Mouse (Mus musculus): ENCODE results near the gene Atf2. TPM values are rescaled to one million over a fixed set of nuclear protein-coding genes. Genes with fewer than 3 reads are reported as not detected.
"Not testable (repeated sequence)": the region's sequence is repeated elsewhere in the genome, so short reads cannot be mapped to it uniquely, and the experiment has no call there.

Gene Atf2
- polyA plus RNA-seq, 1 experiment, result 41.4 TPM

DNA sequence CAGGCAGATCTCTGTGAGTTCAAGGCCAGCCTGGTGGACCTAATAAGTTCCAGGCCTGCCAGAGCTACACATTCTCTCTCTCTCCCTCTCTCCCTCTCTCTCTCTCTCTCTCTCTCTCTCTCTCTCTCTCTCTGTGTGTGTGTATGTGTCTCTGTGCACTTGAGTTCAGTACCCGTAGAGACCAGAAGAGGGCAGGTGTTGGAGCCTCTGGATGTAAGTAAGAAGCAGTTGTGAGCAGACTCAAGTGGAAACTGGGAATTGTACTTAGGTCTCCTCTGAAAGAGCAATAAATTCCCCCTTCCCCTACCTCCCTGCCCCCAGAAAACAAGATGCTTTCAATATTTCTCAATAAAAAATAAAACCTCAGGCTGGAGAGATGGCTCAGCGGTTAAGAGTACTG is 11.1 kb upstream of the Atf2 start:
- no peaks in the 10 kb centered on the region for H3K27me3 ChIP-seq (ENCODE audit: control insufficient read depth, insufficient read depth, low read length)
- no peak overlapping the region for H3K4me3 ChIP-seq (ENCODE audit: control insufficient read depth, low read depth, low read length)
- H3K4me1 ChIP-seq (ENCODE audit: control insufficient read depth, insufficient read depth, low read length), result no peaks in the 10 kb centered on the region
- no peak for TF ChIP-seq POLR2A (IDR thresholded peaks at IDR 0.05; ENCODE audit: control insufficient read depth, low read depth, low read length)
- TF ChIP-seq CTCF (IDR thresholded peaks at IDR 0.05; ENCODE audit: control insufficient read depth, insufficient read depth, insufficient replicate concordance, low read depth, low read length), result no peak
- H3K27ac ChIP-seq (ENCODE audit: control insufficient read depth, insufficient read depth, low read depth, low read length), result no peak overlapping the region
- H3K36me3 ChIP-seq (ENCODE audit: control insufficient read depth, insufficient read depth, low read length), result no peaks in the 10 kb centered on the region

DNA sequence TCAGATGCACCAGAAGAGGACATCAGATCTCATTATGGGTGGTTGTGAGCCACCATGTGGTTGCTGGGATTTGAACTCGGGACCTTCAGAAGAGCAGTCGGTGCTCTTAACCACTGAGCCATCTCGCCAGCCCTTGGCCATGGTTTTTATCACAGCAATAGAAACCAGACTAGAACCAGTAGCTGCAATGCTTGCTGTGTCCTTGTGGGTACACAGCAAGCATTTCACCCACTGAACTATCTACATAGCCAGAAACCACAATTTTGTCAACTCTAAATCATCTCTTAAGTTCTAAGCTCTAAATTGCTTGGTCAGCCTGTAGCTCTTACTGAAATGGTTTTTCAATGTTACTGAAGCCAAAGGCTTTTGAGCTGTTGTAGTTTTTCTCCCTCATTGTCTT is 9.9 kb upstream of the Atf2 start:
- H3K4me3 ChIP-seq (ENCODE audit: control insufficient read depth, low read depth, low read length); H3K27me3 ChIP-seq (ENCODE audit: control insufficient read depth, insufficient read depth, low read length); H3K36me3 ChIP-seq (ENCODE audit: control insufficient read depth, insufficient read depth, low read length); H3K4me1 ChIP-seq (ENCODE audit: control insufficient read depth, insufficient read depth, low read length); H3K27ac ChIP-seq (ENCODE audit: control insufficient read depth, insufficient read depth, low read depth, low read length): not testable (repeated sequence)

GRCm38 (mm10) chr2:73901169-73901568 is 8.7 kb upstream of the Atf2 start:
- H3K4me1 ChIP-seq (ENCODE audit: control insufficient read depth, insufficient read depth, low read length), result no peaks in the 10 kb centered on the region
- no peaks in the 10 kb centered on the region for H3K27me3 ChIP-seq (ENCODE audit: control insufficient read depth, insufficient read depth, low read length)
- TF ChIP-seq CTCF (IDR thresholded peaks at IDR 0.05; ENCODE audit: control insufficient read depth, insufficient read depth, insufficient replicate concordance, low read depth, low read length), result no peak
- no peak for TF ChIP-seq POLR2A (IDR thresholded peaks at IDR 0.05; ENCODE audit: control insufficient read depth, low read depth, low read length)
- H3K27ac ChIP-seq (ENCODE audit: control insufficient read depth, insufficient read depth, low read depth, low read length), result 0 out of 2 replicates have a peak overlapping the region, but pooled peaks have one; percentile 8
- H3K4me3 ChIP-seq (ENCODE audit: control insufficient read depth, low read depth, low read length), result no peak overlapping the region
- H3K36me3 ChIP-seq (ENCODE audit: control insufficient read depth, insufficient read depth, low read length), result no peaks in the 10 kb centered on the region

DNA sequence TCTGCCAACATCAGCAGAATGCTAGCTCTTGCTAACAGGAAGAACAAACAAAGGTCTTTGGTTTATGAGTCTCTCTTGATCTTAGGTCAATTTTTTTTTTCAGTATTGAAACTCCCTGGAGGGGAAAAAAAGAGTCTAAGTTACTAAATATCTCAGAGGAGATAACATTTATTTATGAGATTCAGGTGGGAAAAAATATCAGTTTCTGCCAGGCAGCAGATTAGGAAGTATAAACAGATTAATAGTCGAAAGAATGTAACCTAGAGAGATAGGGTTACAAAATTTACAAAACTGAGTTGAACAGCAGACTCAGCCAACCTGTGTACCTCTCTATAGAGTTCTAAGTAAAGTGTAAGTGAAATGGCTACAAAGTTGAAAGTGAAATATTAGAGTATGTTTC is 7.9 kb upstream of the Atf2 start:
- Histone ChIP-seq H3K27me3 (ENCODE audit: control insufficient read depth, insufficient read depth, low read length) (no peaks in the 10 kb centered on the region), H3K4me1 (ENCODE audit: control insufficient read depth, insufficient read depth, low read length) (no peaks in the 10 kb centered on the region), H3K27ac (ENCODE audit: control insufficient read depth, insufficient read depth, low read depth, low read length) (no peak overlapping the region), H3K4me3 (ENCODE audit: control insufficient read depth, low read depth, low read length) (no peak overlapping the region), H3K36me3 (ENCODE audit: control insufficient read depth, insufficient read depth, low read length) (no peaks in the 10 kb centered on the region)
- TF ChIP-seq POLR2A (IDR thresholded peaks at IDR 0.05; ENCODE audit: control insufficient read depth, low read depth, low read length), result no peak

- not testable (repeated sequence) for H3K27me3 ChIP-seq (ENCODE audit: control insufficient read depth, insufficient read depth, low read length); H3K36me3 ChIP-seq (ENCODE audit: control insufficient read depth, insufficient read depth, low read length); H3K4me1 ChIP-seq (ENCODE audit: control insufficient read depth, insufficient read depth, low read length); H3K27ac ChIP-seq (ENCODE audit: control insufficient read depth, insufficient read depth, low read depth, low read length); H3K4me3 ChIP-seq (ENCODE audit: control insufficient read depth, low read depth, low read length)
These were observed 4.5 kb upstream of the Atf2 start for GRCm38 (mm10) chr2:73896919-73897318.

GRCm38 (mm10) chr2:73893473-73894270 is 1.2 kb upstream of the Atf2 start:
- Histone ChIP-seq H3K4me3 (ENCODE audit: control insufficient read depth, low read depth, low read length) (peak overlapping the region; percentile 99), H3K27me3 (ENCODE audit: control insufficient read depth, insufficient read depth, low read length) (no peaks in the 10 kb centered on the region), H3K27ac (ENCODE audit: control insufficient read depth, insufficient read depth, low read depth, low read length) (no peak overlapping the region), H3K36me3 (ENCODE audit: control insufficient read depth, insufficient read depth, low read length) (no peaks in the 10 kb centered on the region), H3K4me1 (ENCODE audit: control insufficient read depth, insufficient read depth, low read length) (peaks cover 4% of the 10 kb centered on the region)
- no peak for TF ChIP-seq CTCF (IDR thresholded peaks at IDR 0.05; ENCODE audit: control insufficient read depth, insufficient read depth, insufficient replicate concordance, low read depth, low read length)
- TF ChIP-seq POLR2A (IDR thresholded peaks at IDR 0.05; ENCODE audit: control insufficient read depth, low read depth, low read length), result no peak

- peaks cover 4% of the 10 kb centered on the region for H3K4me1 ChIP-seq (ENCODE audit: control insufficient read depth, insufficient read depth, low read length)
- peak overlapping the region; percentile 99 for H3K4me3 ChIP-seq (ENCODE audit: control insufficient read depth, low read depth, low read length)
- no peaks in the 10 kb centered on the region for H3K36me3 ChIP-seq (ENCODE audit: control insufficient read depth, insufficient read depth, low read length)
- peak overlapping the region; percentile 96 for H3K27ac ChIP-seq (ENCODE audit: control insufficient read depth, insufficient read depth, low read depth, low read length)
- TF ChIP-seq CTCF (IDR thresholded peaks at IDR 0.05; ENCODE audit: control insufficient read depth, insufficient read depth, insufficient replicate concordance, low read depth, low read length) (no peak), POLR2A (IDR thresholded peaks at IDR 0.05; ENCODE audit: control insufficient read depth, low read depth, low read length) (no peak)
- no peaks in the 10 kb centered on the region for H3K27me3 ChIP-seq (ENCODE audit: control insufficient read depth, insufficient read depth, low read length)
These were observed 557 bp downstream of the Atf2 start for GRCm38 (mm10) chr2:73891701-73892463.

Measured in testis, adult 2 months (tissue).